Mouse (Mus musculus) CD4-positive, CD25-positive, alpha-beta regulatory T cell, adult 9 weeks (primary cell): ENCODE data around the gene Tomm6. TPM values are rescaled to one million over a fixed set of nuclear protein-coding genes. Genes with fewer than 3 reads are reported as not detected.

Source experiments
- polyA plus RNA-seq: library from polyadenylated mRNA; unstranded; fragments of 100-300 nt; shearing (Covaris generic); gene quantifications from one replicate; pipeline ENCODE4 v1.2.1, GENCODE M21; 2017

Tomm6 gene
- polyA plus RNA-seq: 288 TPM

DNA sequence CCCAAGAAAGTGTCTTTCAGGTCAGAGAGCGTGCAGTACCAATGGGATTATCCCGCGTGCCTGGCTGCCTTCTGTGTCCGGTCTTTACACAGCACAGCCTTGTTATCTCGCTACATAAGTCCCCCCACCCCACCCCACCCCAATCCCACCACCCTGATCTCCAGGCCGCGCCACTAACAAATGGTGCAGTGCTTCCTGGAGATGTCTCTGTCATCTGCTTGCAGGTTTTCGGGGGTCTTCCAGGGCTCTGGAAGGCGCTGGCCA is at the start of gene Tomm6:
Tomm6 (minus strand) TSS at position 43 of the 264 bp plus-strand sequence.

DNA sequence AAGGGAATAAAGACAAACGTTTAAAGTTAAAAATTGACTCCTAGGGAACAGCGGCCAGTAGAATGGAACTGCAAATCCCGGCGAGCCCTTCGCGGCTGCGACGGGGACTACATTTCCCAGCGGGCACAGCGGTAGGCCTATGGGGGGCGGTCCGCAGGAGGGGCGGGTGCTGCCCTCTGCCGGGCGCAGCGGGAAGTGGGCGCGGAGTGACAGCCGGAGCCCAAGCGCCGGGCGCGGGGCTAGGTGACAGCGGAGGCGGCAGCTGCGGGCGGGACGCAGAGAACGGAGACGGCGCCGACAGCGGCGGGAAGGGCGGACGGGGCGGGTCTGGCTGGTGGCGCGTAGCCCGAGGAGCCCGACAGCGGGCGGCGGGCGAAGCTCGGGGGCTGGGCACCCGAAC is 48.7 kb upstream of the Tomm6 start, which contains the start of gene Tfeb:
Tfeb (plus strand) TSS at position 175 of the 400 bp plus-strand sequence.

DNA sequence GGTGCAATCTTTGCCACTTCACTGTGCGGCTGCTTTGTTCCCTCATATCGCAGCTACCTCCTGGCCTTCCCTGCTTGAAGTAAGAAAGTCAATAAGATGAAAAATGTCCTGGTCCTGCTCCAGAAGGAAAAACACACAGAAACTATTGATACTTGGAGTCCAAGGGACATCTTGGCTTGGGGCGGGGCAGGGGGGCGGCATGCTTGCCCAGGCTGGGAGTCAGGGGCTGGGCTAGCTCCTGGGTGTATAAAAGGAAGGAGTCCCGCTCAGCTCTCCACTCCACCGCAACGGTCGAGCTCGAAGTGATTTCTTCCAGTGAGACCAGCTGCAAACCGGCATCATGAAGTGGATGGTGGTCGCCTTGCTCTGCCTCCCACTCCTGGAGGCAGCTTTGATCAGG is 38.4 kb upstream of the Tomm6 start, which contains the start of gene Pgc:
Pgc (plus strand) TSS at position 277 of the 400 bp plus-strand sequence.

DNA sequence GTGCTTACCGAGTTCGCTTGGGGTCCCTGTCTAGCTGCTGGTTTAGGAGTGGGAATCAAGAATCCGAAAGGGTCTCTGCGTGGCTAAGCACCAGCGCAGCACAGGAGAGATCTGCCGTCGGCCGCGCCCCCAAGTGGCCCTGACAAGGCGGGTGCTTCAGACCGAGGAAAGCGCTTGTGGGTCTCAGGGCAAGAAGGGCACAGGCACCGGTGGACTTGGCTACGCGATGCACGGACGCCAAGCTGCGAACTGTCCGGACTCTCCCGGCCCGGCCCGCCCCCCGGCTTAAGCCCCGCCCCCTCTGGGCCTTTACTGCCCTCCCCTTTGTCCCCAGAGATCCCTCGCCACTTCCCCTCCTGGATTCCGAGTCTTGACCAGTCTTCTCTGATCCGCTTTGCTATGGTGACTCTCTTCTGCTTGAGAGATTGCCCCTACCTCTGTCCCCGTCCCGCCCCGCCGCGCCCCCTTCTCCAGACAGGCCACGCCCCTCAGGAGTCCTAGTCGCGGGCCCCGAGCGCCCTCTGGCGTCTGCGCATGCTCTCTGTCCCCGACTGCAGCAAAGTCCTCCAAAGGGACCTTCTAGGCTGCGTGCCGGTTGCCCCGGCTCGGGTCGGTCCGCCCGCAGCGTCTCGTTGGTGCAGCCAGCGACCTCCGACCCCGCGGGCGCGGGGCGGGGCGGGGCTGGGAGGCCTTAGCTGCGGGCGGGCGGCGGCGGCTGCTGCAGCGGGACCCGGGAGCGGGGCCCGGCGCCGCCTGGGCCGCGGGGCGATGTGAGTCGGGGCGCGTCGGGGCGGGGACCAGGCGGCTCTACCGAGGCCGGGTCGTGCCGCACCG is 6.5 kb upstream of the Tomm6 start, which contains the start of gene Prickle4:
Prickle4 (minus strand) TSS at position 234 of the 834 bp plus-strand sequence.

DNA sequence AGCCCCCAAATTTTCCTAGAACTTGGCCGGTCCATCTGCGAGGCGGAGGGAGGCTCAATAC is 6.1 kb upstream of the Tomm6 start, which contains the start of gene Gm21981:
Gm21981 (minus strand) TSS at position 14 of the 61 bp plus-strand sequence.

DNA sequence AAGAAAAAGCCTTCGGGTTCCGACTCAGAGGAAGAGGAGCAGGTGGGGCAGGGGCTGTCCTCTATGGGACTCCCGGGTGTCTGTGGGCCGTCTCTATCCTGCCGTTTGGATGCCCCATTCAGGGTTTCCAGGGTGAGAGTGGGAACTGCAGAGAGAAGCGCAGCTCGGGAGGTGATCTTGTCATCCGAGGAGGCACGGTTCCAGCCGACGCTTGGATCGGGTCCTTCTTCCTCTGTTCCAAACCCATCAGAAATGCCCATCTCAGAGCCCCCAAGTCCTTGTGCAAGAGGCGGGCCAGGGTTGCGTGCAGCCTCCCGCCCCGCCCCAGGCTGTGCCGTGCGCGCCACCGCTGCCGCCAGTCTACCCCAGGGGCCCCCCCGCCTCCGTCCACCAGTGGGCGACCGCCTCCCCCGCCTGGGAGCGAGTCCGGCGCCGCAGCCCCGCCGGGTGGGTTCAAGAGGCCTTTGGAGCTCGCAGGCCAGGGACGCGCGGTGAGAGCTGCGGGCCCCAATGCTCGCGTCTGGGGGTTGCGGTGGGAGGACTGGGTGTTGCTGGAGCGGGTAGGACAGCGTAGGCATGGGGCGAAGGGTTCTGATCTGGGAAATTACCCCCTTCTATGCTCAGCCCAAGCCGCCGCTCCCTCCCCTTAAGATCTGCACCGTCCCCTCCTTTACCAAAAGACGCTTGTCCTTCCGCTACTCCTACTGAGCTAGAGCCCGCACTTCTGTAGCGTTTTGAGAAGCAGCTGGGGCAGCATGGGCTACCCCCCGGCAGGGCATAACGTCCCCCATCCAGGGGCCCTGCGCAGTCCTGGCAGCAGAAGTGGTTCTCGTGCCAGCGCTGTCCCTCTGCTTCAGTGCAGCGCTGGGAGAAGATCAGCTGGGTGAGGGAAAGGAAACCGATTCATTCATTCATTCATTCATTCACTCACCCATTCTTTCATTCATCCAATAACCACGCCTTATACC is 706 bp upstream of the Tomm6 start, which contains the start of gene Frs3:
Frs3 (plus strand) TSS at position 423 of the 968 bp plus-strand sequence.

Other genes starting within 250 kb of the Tomm6 start
- 60.2 TPM for gene Taf8, start 186.1 kb downstream of the Tomm6 start, polyA plus RNA-seq
- gene Ccnd3, start 183.3 kb downstream of the Tomm6 start, polyA plus RNA-seq: 261 TPM
- gene Bysl, start 76.9 kb downstream of the Tomm6 start, polyA plus RNA-seq: 19.5 TPM
- 45.5 TPM for gene Med20, start 76.8 kb downstream of the Tomm6 start, polyA plus RNA-seq
- gene Gm20517, start 76.8 kb downstream of the Tomm6 start, polyA plus RNA-seq: 0.29 TPM
- 0.61 TPM for gene Usp49, start 57.7 kb downstream of the Tomm6 start, polyA plus RNA-seq
- 0.62 TPM for gene Frs3, start 644 bp upstream of the Tomm6 start, polyA plus RNA-seq
- not detected for gene Gm21981, start 6.1 kb upstream of the Tomm6 start, polyA plus RNA-seq
- gene Prickle4, start 6.3 kb upstream of the Tomm6 start, polyA plus RNA-seq: not detected
- not detected for gene Pgc, start 38.5 kb upstream of the Tomm6 start, polyA plus RNA-seq
- 11.1 TPM for gene Tfeb, start 48.6 kb upstream of the Tomm6 start, polyA plus RNA-seq
- gene Mdfi, start 146.3 kb upstream of the Tomm6 start, polyA plus RNA-seq: not detected
- 6.4 TPM for gene Foxp4, start 236.3 kb upstream of the Tomm6 start, polyA plus RNA-seq